Mouse (Mus musculus) Patski (cell line): ENCODE results near the gene Disc1. TPM values are rescaled to one million over a fixed set of nuclear protein-coding genes. Genes with fewer than 3 reads are reported as not detected.

Source experiments
- ATAC-seq: fragments of 100-300 bp; one replicate; pipeline ENCODE4 v1.8.0; 2021
- CTCF ChIA-PET: fragments of 350-600 bp; sonication (Branson Sonifier 250); formaldehyde crosslinking; loops from one replicate; lab custom pipeline; 2022; ENCODE audit warnings: inconsistent platforms; lab: Charles Lee
- POLR2A ChIA-PET: fragments of 350-600 bp; sonication (Branson Sonifier 250); formaldehyde crosslinking; loops from one replicate; lab custom pipeline; 2022; ENCODE audit warnings: antibody characterized with exemption, inconsistent platforms; lab: Charles Lee
- DNase-seq: peaks from one replicate; pipeline ENCODE4 v3.0.0-alpha.2; 2011; ENCODE audit warnings: low read depth, low spot score
- H3K27me3 ChIP-seq: fragments of 371-371 bp; one replicate; pipeline ENCODE4 v1.5.1; 2021
- CTCF ChIP-seq: fragments of 100-300 bp; IDR thresholded peaks from one replicate; pipeline ENCODE4 v1.5.1; 2021
- in situ Hi-C: fragments of 300-500 bp; cut with MboI; formaldehyde crosslinking; loops from 3 replicates; pipeline ENCODE4 v1.11.1; 2018; ENCODE audit warnings: low pct_unique_long_range_greater_than_20kb, mixed read lengths
- polyA plus RNA-seq: library from polyadenylated mRNA; unstranded; gene quantifications from one replicate; pipeline ENCODE4 v1.2.3, GENCODE M21; 2021

Disc1 gene
- polyA plus RNA-seq, 1 experiment from 2014 or later, result 0.06 TPM

DNA sequence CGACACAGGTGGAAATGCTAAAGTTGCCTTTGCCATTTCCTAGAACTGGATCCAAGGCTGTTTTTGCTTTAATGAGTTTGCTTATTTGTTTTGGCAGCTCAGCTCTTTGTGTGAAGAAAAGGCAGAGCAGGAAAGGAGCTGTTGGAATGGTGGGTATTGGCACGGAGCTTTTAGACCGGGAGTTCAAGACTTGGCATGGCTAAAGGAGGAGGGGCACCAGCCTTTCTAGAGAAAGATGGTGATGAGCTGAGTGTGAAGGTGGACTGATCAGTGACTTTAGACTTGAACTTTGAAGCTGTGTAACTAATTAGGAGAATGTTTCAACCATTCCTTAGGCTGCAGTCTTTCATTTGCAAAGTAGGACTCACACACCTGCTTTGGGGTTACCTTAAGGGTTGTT, 59.8 kb downstream of the Disc1 start:
- ATAC-seq (no peak), DNase-seq (no peak)
- ChIA-PET POLR2A (no interaction called here), CTCF (interaction anchor here (1.3 kb wide), 1 partner anchor 35 kb away, joined by 3 read pairs; no protein-coding TSS in a partner anchor)
- in situ Hi-C loops, result no loop called here
- peaks cover 37% of the 10 kb centered on the region for H3K27me3 ChIP-seq
- TF ChIP-seq CTCF, result no peak

DNA sequence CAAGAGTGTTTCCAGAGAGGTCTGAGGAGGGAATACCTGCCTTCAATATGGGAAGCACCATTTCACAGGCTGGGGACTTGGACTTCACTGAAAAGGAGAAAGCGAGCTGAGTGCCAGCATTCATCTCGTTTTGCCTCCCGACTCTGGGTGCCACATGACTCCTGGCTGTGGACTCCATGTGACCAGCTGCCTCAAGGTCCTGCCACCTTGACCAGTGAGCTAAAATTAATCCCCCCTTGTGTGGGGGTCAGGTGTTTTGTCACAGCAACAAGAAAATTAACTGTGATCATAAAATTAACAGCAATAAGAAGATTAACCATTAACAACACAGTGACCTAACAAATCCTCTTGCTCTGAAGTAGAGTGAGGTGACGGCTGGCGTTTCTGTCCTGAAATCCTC, 61.3 kb downstream of the Disc1 start:
- no peak for ATAC-seq
- CTCF ChIA-PET, result interaction anchor here (0.7 kb wide), 1 partner anchor 20 kb away, joined by 3 read pairs; no protein-coding TSS in a partner anchor
- POLR2A ChIA-PET, result no interaction called here
- H3K27me3 ChIP-seq, result peaks cover 39% of the 10 kb centered on the region
- in situ Hi-C loops, result no loop called here
- no peak for DNase-seq
- TF ChIP-seq CTCF, result no peak

DNA sequence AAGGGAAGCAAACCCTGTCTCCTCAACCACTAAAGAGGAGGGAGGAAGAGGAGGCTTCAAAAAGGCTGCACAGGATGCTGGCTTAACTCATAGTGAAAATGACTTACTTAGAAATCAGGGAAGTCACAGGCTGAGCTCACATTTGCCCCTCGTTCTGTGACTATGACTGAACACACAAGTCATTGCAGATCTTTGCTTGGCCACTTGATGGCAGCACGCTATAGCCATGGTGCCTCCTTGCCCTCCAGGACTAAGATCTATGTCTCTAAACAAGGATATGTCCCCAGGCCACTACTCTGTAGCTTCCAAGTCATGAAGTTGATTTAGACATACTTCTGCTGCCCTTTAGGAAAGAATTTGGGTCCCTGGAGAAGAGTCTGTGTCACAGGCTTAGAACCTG, 62.6 kb downstream of the Disc1 start:
- ATAC-seq, result no peak
- TF ChIP-seq CTCF, result peak; percentile 75
- in situ Hi-C loops, result no loop called here
- POLR2A ChIA-PET, result no interaction called here
- H3K27me3 ChIP-seq, result peaks cover 44% of the 10 kb centered on the region
- no peak for DNase-seq
- CTCF ChIA-PET, result interaction anchor here (0.6 to 1.9 kb wide), 7 partner anchors 9 to 226 kb away, joined by 3 to 6 read pairs (median 3); no protein-coding TSS in a partner anchor

DNA sequence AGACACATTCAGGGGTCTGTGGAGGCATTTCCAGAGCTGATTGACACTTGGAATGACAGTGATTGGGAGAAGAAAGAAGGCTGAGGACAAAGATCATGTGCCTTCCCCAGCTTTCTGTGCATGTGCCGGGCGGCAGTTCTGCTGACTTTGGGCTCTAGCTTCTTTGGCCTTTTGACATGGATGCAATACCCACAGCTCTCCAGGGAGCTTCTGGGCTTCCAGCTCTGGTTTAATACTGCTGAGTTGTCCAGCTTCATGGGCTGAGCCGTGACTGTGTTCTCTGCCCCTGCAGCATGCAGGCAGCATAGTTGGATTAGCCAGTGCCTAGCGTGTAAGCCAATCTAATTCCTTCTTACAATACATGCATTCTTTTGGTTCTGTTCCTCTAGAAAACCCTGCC, 72.5 kb downstream of the Disc1 start:
- in situ Hi-C loops, result no loop called here
- POLR2A ChIA-PET, result no interaction called here
- DNase-seq (no peak), ATAC-seq (no peak)
- no peak for TF ChIP-seq CTCF
- peaks cover 27% of the 10 kb centered on the region for H3K27me3 ChIP-seq
- CTCF ChIA-PET, result no interaction called here

DNA sequence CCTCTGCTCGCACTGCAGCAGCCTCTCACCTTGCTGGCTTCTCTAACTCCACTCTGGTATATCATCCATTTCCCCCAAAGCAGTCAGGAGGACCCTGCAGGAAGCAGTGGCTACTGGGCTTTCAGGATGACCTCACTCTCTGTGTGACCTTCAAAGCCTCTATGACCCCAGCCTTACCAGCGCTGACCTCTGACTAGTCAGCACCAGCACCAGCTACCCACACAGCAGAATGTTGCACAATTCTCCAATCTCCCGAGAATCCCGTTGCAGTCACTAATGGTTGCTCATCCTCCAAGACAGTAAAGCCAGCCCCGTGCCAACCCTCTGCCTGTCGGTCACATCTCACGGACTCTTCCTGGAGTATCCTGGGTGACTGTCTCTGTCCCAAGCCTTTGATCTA, 73.6 kb downstream of the Disc1 start:
- H3K27me3 ChIP-seq, result peaks cover 25% of the 10 kb centered on the region
- ATAC-seq (no peak), DNase-seq (no peak)
- POLR2A ChIA-PET, result no interaction called here
- no peak for TF ChIP-seq CTCF
- CTCF ChIA-PET, result interaction anchor here (1.0 to 1.8 kb wide), 2 partner anchors 15 to 743 kb away, joined by 3 to 6 read pairs; no protein-coding TSS in a partner anchor
- in situ Hi-C loops, result no loop called here

DNA sequence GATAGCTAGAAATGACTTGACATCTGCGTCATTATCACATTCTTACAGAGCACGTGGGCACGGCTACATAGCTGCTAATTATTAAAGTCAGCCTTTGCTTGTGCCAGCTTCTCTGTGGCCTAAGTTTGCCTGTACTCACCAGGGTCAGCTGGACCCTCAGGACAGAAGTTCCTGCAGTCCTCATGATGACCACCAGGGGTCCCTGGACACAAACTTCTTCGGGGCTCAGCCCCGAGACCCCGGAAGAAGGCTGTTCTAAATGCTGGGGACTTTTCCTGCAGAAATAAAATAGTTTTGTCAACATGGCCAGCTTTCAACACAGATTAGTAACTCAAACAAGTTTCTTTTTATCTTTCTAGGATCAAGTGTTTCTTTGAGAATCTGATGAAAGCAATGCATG, 74.3 kb downstream of the Disc1 start:
- DNase-seq (no peak), ATAC-seq (no peak)
- ChIA-PET CTCF (interaction anchor here (0.9 to 1.8 kb wide), 4 partner anchors 11 to 743 kb away, joined by 3 to 6 read pairs (median 4); no protein-coding TSS in a partner anchor), POLR2A (no interaction called here)
- peaks cover 20% of the 10 kb centered on the region for H3K27me3 ChIP-seq
- peak; percentile 85 for TF ChIP-seq CTCF
- in situ Hi-C loops, result no loop called here

DNA sequence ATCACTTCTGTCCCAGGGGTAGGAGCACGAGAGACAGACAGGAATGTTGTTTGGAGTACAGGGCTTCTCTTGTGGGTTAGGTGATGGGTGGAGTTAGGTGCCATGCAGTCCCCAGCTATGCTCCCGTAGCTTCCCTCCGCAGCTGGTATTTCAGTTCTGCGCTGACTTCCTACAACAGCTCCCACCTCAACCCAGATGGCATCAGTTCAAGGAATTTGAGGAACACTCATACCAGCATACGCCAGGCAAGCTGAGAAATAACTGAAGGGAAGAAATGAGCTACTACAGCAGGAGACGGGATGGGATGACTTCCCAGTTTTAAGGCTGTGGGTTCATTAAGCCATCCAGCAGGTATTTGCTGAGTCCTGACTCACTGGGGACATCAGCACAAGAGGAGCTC, 76.8 kb downstream of the Disc1 start:
- ChIA-PET CTCF (interaction anchor here (1.6 kb wide), 1 partner anchor 14 kb away, joined by 4 read pairs; no protein-coding TSS in a partner anchor), POLR2A (no interaction called here)
- no peak for ATAC-seq
- H3K27me3 ChIP-seq, result peaks cover 28% of the 10 kb centered on the region
- DNase-seq, result no peak
- in situ Hi-C loops, result no loop called here
- no peak for TF ChIP-seq CTCF

DNA sequence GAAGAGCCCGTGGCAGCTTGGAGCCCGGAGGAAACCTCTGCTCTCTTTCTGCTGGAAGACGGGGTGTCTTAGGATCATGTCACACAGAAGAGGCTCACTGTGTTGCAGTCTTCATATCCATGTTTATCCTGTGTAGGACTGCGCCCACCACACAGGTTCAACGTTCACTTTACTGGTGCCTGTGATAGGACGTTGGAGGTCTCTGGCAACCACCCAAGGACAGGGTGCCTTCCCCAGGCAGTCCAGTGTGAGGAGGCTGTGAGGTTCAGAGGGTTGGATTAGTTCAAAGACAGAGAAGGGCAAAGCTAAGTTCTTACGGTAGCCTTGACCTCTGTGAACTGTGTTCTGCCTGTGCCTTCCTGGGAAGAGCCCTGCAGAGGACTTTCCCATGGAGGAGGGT, 77.3 kb downstream of the Disc1 start:
- ChIA-PET CTCF (interaction anchor here (1.6 kb wide), 1 partner anchor 15 kb away, joined by 4 read pairs; no protein-coding TSS in a partner anchor), POLR2A (no interaction called here)
- no peak for TF ChIP-seq CTCF
- peaks cover 28% of the 10 kb centered on the region for H3K27me3 ChIP-seq
- ATAC-seq, result no peak
- DNase-seq, result no peak
- in situ Hi-C loops, result no loop called here

DNA sequence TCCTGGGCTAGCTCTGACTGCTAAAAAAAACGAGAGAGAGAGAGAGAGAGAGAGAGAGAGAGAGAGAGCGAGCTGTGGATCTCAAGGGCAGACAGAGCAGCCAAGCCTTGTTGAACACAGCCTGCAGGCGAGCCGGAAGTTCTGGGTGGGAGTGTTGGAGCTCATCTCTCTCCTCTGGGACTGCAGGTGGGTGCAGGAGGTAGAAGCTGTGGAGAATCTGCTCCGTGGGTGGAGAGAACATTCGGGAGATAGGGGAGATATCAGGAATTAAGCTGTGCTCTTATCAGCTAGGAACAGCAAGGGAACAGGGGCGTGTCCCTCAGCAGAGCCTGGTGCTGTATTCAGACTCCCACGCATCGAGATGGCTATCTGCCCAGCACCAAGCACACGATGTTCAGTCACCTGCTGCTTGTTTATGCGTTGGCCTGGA, 79.7 kb downstream of the Disc1 start:
- ChIA-PET CTCF (no interaction called here), POLR2A (no interaction called here)
- in situ Hi-C loops, result no loop called here
- ATAC-seq (no peak), DNase-seq (no peak)
- TF ChIP-seq CTCF, result no peak
- peaks cover 27% of the 10 kb centered on the region for H3K27me3 ChIP-seq

DNA sequence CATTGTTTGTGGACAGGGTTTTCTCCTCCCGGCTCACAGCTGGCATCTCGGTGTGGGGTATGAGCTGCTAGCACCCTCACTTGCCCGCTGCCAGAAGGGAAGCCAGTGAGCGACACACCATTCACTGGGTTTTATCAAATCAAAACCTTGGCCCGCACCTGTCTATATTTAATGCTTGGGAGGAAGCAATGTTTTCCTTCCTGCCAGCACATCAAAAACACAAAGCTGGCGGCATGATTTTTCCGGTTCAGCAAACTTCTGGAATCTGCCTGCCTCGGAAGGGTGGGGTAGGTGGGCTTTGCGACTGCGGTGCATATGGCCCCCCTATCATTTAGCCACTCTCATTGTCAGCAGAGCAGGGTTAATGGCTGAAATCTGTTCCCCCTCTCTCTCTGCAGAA, 80.9 kb downstream of the Disc1 start:
- DNase-seq, result no peak
- TF ChIP-seq CTCF, result no peak
- ATAC-seq, result no peak
- POLR2A ChIA-PET, result no interaction called here
- in situ Hi-C loops, result no loop called here
- peaks cover 32% of the 10 kb centered on the region for H3K27me3 ChIP-seq
- CTCF ChIA-PET, result interaction anchor here (0.8 kb wide), 1 partner anchor 20 kb away, joined by 3 read pairs; no protein-coding TSS in a partner anchor

DNA sequence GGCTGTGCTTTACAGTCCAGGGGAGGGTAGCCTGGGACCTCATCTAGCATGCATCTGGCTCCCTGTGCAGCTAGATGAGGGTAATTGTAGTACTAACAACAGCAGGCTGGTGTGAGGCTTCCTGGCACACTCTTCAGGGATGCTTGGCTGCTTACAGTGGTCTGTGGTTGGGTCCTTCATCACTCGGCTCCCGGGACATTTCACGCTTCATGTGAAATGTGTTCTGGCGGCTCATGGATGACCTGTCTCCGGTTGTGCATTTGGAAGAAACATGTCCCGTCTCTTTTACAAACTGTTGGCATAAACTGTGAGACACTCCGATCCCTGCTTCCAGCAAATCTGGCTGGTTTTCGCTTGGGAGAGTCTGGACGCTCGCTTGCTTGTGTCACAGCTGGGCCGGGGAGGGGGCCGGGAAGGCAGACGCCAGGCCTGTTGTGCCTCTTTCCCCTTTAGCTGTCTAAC, 85.7 kb downstream of the Disc1 start:
- no peak for DNase-seq
- POLR2A ChIA-PET, result no interaction called here
- ATAC-seq, result no peak
- no peak for TF ChIP-seq CTCF
- CTCF ChIA-PET, result no interaction called here
- H3K27me3 ChIP-seq, result peaks cover 43% of the 10 kb centered on the region
- in situ Hi-C loops, result no loop called here
